Mouse (Mus musculus) lung, adult 2 months (tissue): ENCODE measurements around the gene 4921530L21Rik.

Source experiments
- CTCF ChIP-seq: fragments of 200-500 bp; IDR thresholded peaks from 2 replicates; pipeline ENCODE4 v1.5.1; 2011; ENCODE audit warnings: mild to moderate bottlenecking, low read length, control low read depth; ENCODE audit not compliant: insufficient read depth
- POLR2A ChIP-seq: fragments of 200-500 bp; IDR thresholded peaks from 2 replicates; pipeline ENCODE4 v1.6.1; 2011; ENCODE audit warnings: low read depth, mild to moderate bottlenecking, control low read depth, low read length, borderline replicate concordance; ENCODE audit errors: extremely low read depth

DNA sequence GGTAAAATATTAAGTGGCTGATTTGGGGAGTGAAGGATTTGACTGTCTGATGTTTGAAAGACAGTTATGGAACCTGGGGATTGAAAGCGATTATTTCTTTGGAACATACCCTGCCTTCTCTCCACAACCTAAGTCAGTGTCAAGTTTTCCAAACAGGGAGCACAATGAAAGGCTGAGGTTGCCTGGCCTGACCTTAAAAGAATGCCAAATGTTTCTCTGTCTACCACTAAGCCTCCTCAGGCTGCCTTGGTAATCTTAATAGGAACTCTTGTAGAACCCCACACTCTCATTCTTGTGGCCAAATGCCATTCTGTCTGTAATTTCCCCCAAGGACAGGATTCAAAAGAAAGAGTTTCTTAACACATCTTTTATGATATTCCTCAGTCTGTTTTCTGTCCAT lies 3.5 kb upstream of the 4921530L21Rik start:
- no peak for TF ChIP-seq CTCF
- no peak for TF ChIP-seq POLR2A
